Mouse (Mus musculus): Measurements from ENCODE around the gene Naga. TPM values are rescaled to one million over a fixed set of nuclear protein-coding genes. Genes with fewer than 3 reads are reported as not detected.

Gene Naga
- polyA plus RNA-seq, 1 experiment from 2014 or later = 23.0 TPM

- DNase-seq = no peak
- no peak overlapping the region for H3K4me3 ChIP-seq (replicated peaks; ENCODE audit: low read depth, low read length)
- H3K9ac ChIP-seq (replicated peaks; ENCODE audit: low read length) = no peak overlapping the region
- 94% methylated on average over 4 of the region's 4 CpGs for WGBS
- no peak overlapping the region for H3K27ac ChIP-seq (replicated peaks; ENCODE audit: low read depth, low read length)
- H3K4me2 ChIP-seq (ENCODE audit: low read length) = no peak overlapping the region
- H3K36me3 ChIP-seq (ENCODE audit: control insufficient read depth, insufficient read depth, low read length) = peaks cover 8% of the 10 kb centered on the region; the same call in 1 of the 2 replicates
- no peaks in the 10 kb centered on the region for H3K9me3 ChIP-seq (ENCODE audit: control insufficient read depth, low read length)
- H3K4me1 ChIP-seq (ENCODE audit: control insufficient read depth, insufficient read depth, low read length) = peaks cover 11% of the 10 kb centered on the region
- H3K27me3 ChIP-seq (ENCODE audit: control insufficient read depth, insufficient read depth, low read length) = peaks cover 3% of the 10 kb centered on the region
- ATAC-seq (ENCODE audit: low FRiP score, low TSS enrichment) = no peak
Observed at GRCm38 (mm10) chr15:82335194-82335593, 3.5 kb downstream of the Naga start.

GRCm38 (mm10) chr15:82325382-82325781 lies 13.3 kb downstream of the Naga start:
- no peak overlapping the region for H3K4me2 ChIP-seq (ENCODE audit: low read length)
- DNase-seq (no peak), ATAC-seq (ENCODE audit: low FRiP score, low TSS enrichment) (no peak)
- no peaks in the 10 kb centered on the region for H3K27me3 ChIP-seq (ENCODE audit: control insufficient read depth, insufficient read depth, low read length)
- 81% methylated on average over 2 of the region's 2 CpGs for WGBS
- H3K4me1 ChIP-seq (ENCODE audit: control insufficient read depth, insufficient read depth, low read length) = no peaks in the 10 kb centered on the region
- H3K9me3 ChIP-seq (ENCODE audit: control insufficient read depth, low read length) = no peaks in the 10 kb centered on the region
- no peak overlapping the region for H3K9ac ChIP-seq (replicated peaks; ENCODE audit: low read length)
- H3K27ac ChIP-seq (replicated peaks; ENCODE audit: low read depth, low read length) = no peak overlapping the region
- peaks cover 4% of the 10 kb centered on the region; the same call in 1 of the 2 replicates for H3K36me3 ChIP-seq (ENCODE audit: control insufficient read depth, insufficient read depth, low read length)
- H3K4me3 ChIP-seq (replicated peaks; ENCODE audit: low read depth, low read length) = no peak overlapping the region

- no peaks in the 10 kb centered on the region for H3K9me3 ChIP-seq (ENCODE audit: control insufficient read depth, low read length)
- no peak overlapping the region for H3K9ac ChIP-seq (replicated peaks; ENCODE audit: low read length)
- H3K27me3 ChIP-seq (ENCODE audit: control insufficient read depth, insufficient read depth, low read length) = no peaks in the 10 kb centered on the region
- H3K4me2 ChIP-seq (ENCODE audit: low read length) = no peak overlapping the region
- H3K4me1 ChIP-seq (ENCODE audit: control insufficient read depth, insufficient read depth, low read length) = no peaks in the 10 kb centered on the region
- H3K36me3 ChIP-seq (ENCODE audit: control insufficient read depth, insufficient read depth, low read length) = no peaks in the 10 kb centered on the region
- ATAC-seq (ENCODE audit: low FRiP score, low TSS enrichment) = no peak
- H3K4me3 ChIP-seq (replicated peaks; ENCODE audit: low read depth, low read length) = no peak overlapping the region
- 80% methylated on average over 8 of the region's 8 CpGs for WGBS
- H3K27ac ChIP-seq (replicated peaks; ENCODE audit: low read depth, low read length) = no peak overlapping the region
- no peak for DNase-seq
Observed at GRCm38 (mm10) chr15:82322195-82322594, 16.5 kb downstream of the Naga start.

GRCm38 (mm10) chr15:82319613-82320012 lies 19.1 kb downstream of the Naga start:
- Histone ChIP-seq H3K9ac (replicated peaks; ENCODE audit: low read length) (no peak overlapping the region), H3K9me3 (ENCODE audit: control insufficient read depth, low read length) (no peaks in the 10 kb centered on the region), H3K4me3 (replicated peaks; ENCODE audit: low read depth, low read length) (no peak overlapping the region), H3K4me2 (ENCODE audit: low read length) (no peak overlapping the region), H3K27ac (replicated peaks; ENCODE audit: low read depth, low read length) (no peak overlapping the region), H3K27me3 (ENCODE audit: control insufficient read depth, insufficient read depth, low read length) (no peaks in the 10 kb centered on the region), H3K36me3 (ENCODE audit: control insufficient read depth, insufficient read depth, low read length) (no peaks in the 10 kb centered on the region), H3K4me1 (ENCODE audit: control insufficient read depth, insufficient read depth, low read length) (no peaks in the 10 kb centered on the region)
- ATAC-seq (ENCODE audit: low FRiP score, low TSS enrichment) = no peak
- WGBS = 78% methylated on average over 1 of the region's 1 CpGs
- no peak for DNase-seq

- H3K9ac ChIP-seq (replicated peaks; ENCODE audit: low read length) = no peak overlapping the region
- H3K27ac ChIP-seq (replicated peaks; ENCODE audit: low read depth, low read length) = no peak overlapping the region
- H3K4me3 ChIP-seq (replicated peaks; ENCODE audit: low read depth, low read length) = no peak overlapping the region
- no peaks in the 10 kb centered on the region for H3K36me3 ChIP-seq (ENCODE audit: control insufficient read depth, insufficient read depth, low read length)
- H3K4me2 ChIP-seq (ENCODE audit: low read length) = no peak overlapping the region
- 88% methylated on average over 6 of the region's 6 CpGs for WGBS
- H3K27me3 ChIP-seq (ENCODE audit: control insufficient read depth, insufficient read depth, low read length) = no peaks in the 10 kb centered on the region
- H3K4me1 ChIP-seq (ENCODE audit: control insufficient read depth, insufficient read depth, low read length) = no peaks in the 10 kb centered on the region
- H3K9me3 ChIP-seq (ENCODE audit: control insufficient read depth, low read length) = no peaks in the 10 kb centered on the region
- DNase-seq (no peak), ATAC-seq (ENCODE audit: low FRiP score, low TSS enrichment) (no peak)
Observed at GRCm38 (mm10) chr15:82317839-82318238, 20.9 kb downstream of the Naga start.

GRCm38 (mm10) chr15:82308416-82308815 lies 30.3 kb downstream of the Naga start:
- DNase-seq (no peak), ATAC-seq (ENCODE audit: low FRiP score, low TSS enrichment) (no peak)
- 86% methylated on average over 3 of the region's 3 CpGs for WGBS
- Histone ChIP-seq H3K27me3 (ENCODE audit: control insufficient read depth, insufficient read depth, low read length) (no peaks in the 10 kb centered on the region), H3K4me1 (ENCODE audit: control insufficient read depth, insufficient read depth, low read length) (no peaks in the 10 kb centered on the region), H3K27ac (replicated peaks; ENCODE audit: low read depth, low read length) (no peak overlapping the region), H3K9ac (replicated peaks; ENCODE audit: low read length) (no peak overlapping the region), H3K4me3 (replicated peaks; ENCODE audit: low read depth, low read length) (no peak overlapping the region), H3K36me3 (ENCODE audit: control insufficient read depth, insufficient read depth, low read length) (no peaks in the 10 kb centered on the region), H3K4me2 (ENCODE audit: low read length) (no peak overlapping the region), H3K9me3 (ENCODE audit: control insufficient read depth, low read length) (no peaks in the 10 kb centered on the region)

- Histone ChIP-seq H3K27ac (replicated peaks; ENCODE audit: low read depth, low read length) (no peak overlapping the region), H3K36me3 (ENCODE audit: control insufficient read depth, insufficient read depth, low read length) (no peaks in the 10 kb centered on the region), H3K4me3 (replicated peaks; ENCODE audit: low read depth, low read length) (no peak overlapping the region), H3K27me3 (ENCODE audit: control insufficient read depth, insufficient read depth, low read length) (no peaks in the 10 kb centered on the region), H3K4me1 (ENCODE audit: control insufficient read depth, insufficient read depth, low read length) (no peaks in the 10 kb centered on the region), H3K9ac (replicated peaks; ENCODE audit: low read length) (no peak overlapping the region), H3K9me3 (ENCODE audit: control insufficient read depth, low read length) (no peaks in the 10 kb centered on the region), H3K4me2 (ENCODE audit: low read length) (no peak overlapping the region)
- ATAC-seq (ENCODE audit: low FRiP score, low TSS enrichment) (no peak), DNase-seq (no peak)
- WGBS = 84% methylated on average over 3 of the region's 3 CpGs
Observed at GRCm38 (mm10) chr15:82307107-82307506, 31.6 kb downstream of the Naga start.

- ATAC-seq (ENCODE audit: low FRiP score, low TSS enrichment) (no peak), DNase-seq (no peak)
- Histone ChIP-seq H3K4me1 (ENCODE audit: control insufficient read depth, insufficient read depth, low read length) (no peaks in the 10 kb centered on the region), H3K4me3 (replicated peaks; ENCODE audit: low read depth, low read length) (no peak within 1 kb of the TSS), H3K9ac (replicated peaks; ENCODE audit: low read length) (no peak within 1 kb of the TSS), H3K27ac (replicated peaks; ENCODE audit: low read depth, low read length) (no peak within 1 kb of the TSS), H3K36me3 (ENCODE audit: control insufficient read depth, insufficient read depth, low read length) (no peaks in the 10 kb centered on the region), H3K4me2 (ENCODE audit: low read length) (no peak within 1 kb of the TSS), H3K9me3 (ENCODE audit: control insufficient read depth, low read length) (no peaks in the 10 kb centered on the region), H3K27me3 (ENCODE audit: control insufficient read depth, insufficient read depth, low read length) (no peaks in the 10 kb centered on the region)
- WGBS = 64% methylated on average over 39 of the region's 39 CpGs
Observed at GRCm38 (mm10) chr15:82298764-82299561, 39.8 kb downstream of the Naga start, which contains the start of gene Wbp2nl. Wbp2nl (plus strand) TSS chr15:82298954.

GRCm38 (mm10) chr15:82294059-82294458 lies 44.7 kb downstream of the Naga start:
- Histone ChIP-seq H3K36me3 (ENCODE audit: control insufficient read depth, insufficient read depth, low read length) (peaks cover 33% of the 10 kb centered on the region), H3K9me3 (ENCODE audit: control insufficient read depth, low read length) (no peaks in the 10 kb centered on the region), H3K27me3 (ENCODE audit: control insufficient read depth, insufficient read depth, low read length) (no peaks in the 10 kb centered on the region), H3K27ac (replicated peaks; ENCODE audit: low read depth, low read length) (0 out of 2 replicates have a peak overlapping the region, but pooled peaks have one; percentile 47), H3K4me1 (ENCODE audit: control insufficient read depth, insufficient read depth, low read length) (peaks cover 11% of the 10 kb centered on the region; the same call in 1 of the 2 replicates), H3K9ac (replicated peaks; ENCODE audit: low read length) (no peak overlapping the region), H3K4me3 (replicated peaks; ENCODE audit: low read depth, low read length) (no peak overlapping the region), H3K4me2 (ENCODE audit: low read length) (no peak overlapping the region)
- 38% methylated on average over 8 of the region's 8 CpGs for WGBS
- DNase-seq (peak; percentile 78), ATAC-seq (ENCODE audit: low FRiP score, low TSS enrichment) (no peak)
